Mouse (Mus musculus) testis, adult 2 months (tissue): Measurements from ENCODE around the gene Pcna.

ENCODE experiments used
- CTCF ChIP-seq: fragments of 200-500 bp; IDR thresholded peaks from 2 replicates; pipeline ENCODE4 v1.5.1; 2012; ENCODE audit warnings: low read depth, mild to moderate bottlenecking, inconsistent platforms, low read length, moderate library complexity; ENCODE audit not compliant: control insufficient read depth, insufficient read depth, insufficient replicate concordance
- POLR2A ChIP-seq: fragments of 200-500 bp; IDR thresholded peaks from 2 replicates; pipeline ENCODE4 v1.6.1; 2012; ENCODE audit warnings: low read depth, mild to moderate bottlenecking, inconsistent platforms, low read length, moderate library complexity; ENCODE audit not compliant: control insufficient read depth

DNA sequence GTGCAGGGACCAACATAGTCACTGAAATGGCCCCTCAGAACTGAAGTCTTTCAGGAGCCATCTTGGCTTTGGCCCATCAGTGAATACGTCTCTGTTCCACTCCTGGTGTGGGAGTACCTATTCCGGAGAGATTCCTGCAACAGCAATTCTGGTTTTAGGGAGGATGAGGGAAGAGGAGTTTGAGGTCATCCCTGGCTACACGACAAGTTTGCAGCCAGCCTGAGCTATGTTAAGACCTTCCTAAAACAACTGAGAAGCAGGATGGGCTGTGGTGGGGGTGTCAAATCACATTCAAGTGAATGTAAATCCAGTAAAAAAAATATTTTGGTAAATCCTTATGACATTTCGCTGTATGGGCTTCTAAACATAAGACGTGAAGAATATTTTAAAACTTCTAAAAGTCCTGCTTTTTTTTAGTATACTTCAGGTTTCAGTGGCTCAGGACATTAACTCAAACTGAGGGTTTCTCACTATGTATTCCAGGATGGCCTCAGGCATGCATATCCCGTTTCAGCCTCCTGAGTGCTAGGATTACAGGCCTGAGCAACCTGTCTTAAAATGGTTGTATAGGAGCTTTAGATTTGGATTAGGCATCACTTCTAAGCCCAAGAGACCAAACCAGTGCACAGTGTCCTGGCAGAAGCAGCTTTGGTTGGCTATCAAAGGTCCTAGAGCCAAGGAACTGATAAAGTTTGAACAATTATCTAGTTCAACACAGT is 4.4 kb upstream of the Pcna start:
- TF ChIP-seq CTCF (no peak), POLR2A (no peak)
